Mouse (Mus musculus) erythroblast, embryonic 14.5 days (primary cell): Measurements from ENCODE around the gene Myo18a. TPM values are rescaled to one million over a fixed set of nuclear protein-coding genes. Genes with fewer than 3 reads are reported as not detected.

ENCODE experiments used
- H3K27me3 ChIP-seq: 2 replicates; pipeline ENCODE4 v1.6.1; 2012; ENCODE audit warnings: inconsistent platforms; ENCODE audit not compliant: control insufficient read depth
- H3K36me3 ChIP-seq: 2 replicates; pipeline ENCODE4 v1.6.1; 2012; ENCODE audit warnings: mild to moderate bottlenecking, inconsistent platforms; ENCODE audit not compliant: control insufficient read depth
- H3K4me1 ChIP-seq: 2 replicates; pipeline ENCODE4 v1.6.1; 2012; ENCODE audit warnings: inconsistent platforms; ENCODE audit not compliant: control insufficient read depth
- H3K4me3 ChIP-seq: replicated peaks from 2 replicates; pipeline ENCODE3; 2012; ENCODE audit warnings: moderate library complexity, mild to moderate bottlenecking, inconsistent platforms
- H3K9me3 ChIP-seq: 2 replicates; pipeline ENCODE4 v1.6.1; 2012; ENCODE audit warnings: low read length, inconsistent platforms, mixed read lengths; ENCODE audit not compliant: control insufficient read depth
- GATA1 ChIP-seq: IDR thresholded peaks from 2 replicates; pipeline ENCODE4 v1.6.1; 2012; ENCODE audit warnings: low read length, inconsistent platforms, mixed read lengths
- TAL1 ChIP-seq: IDR thresholded peaks from 3 replicates; pipeline ENCODE4 v1.6.1; 2012; ENCODE audit warnings: low read length, inconsistent platforms, mixed read lengths
- polyA plus RNA-seq: library from polyadenylated mRNA; stranded (reverse); fragments of >175 nt; gene quantifications from 2 replicates; pipeline ENCODE4 v1.2.3, GENCODE M21; 2012

Myo18a gene
- polyA plus RNA-seq, 1 experiment: 5.1 TPM

DNA sequence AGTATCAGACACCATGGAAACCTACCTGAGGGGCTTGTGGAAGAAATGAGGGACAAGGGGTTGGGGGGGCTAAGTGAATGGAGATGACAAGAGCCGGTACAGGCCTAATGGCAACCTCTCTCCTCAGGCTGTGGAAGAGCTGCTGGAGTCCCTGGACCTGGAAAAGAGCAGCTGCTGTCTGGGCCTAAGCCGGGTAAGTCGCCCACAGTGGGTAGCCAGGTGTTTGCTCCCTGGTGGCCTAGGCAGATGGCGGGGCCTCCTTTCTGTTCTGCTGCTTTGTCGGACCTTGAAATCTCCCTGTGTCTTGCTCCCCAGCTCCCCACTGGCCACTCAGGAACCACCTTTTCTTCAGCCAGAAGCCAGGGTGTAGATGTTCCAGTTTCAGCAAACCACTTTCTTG is 73.2 kb downstream of the Myo18a start:
- H3K4me3 ChIP-seq: no peak overlapping the region
- H3K4me1 ChIP-seq: no peaks in the 10 kb centered on the region
- TF ChIP-seq GATA1 (no peak), TAL1 (no peak)
- peaks cover 94% of the 10 kb centered on the region for H3K36me3 ChIP-seq
- no peaks in the 10 kb centered on the region for H3K9me3 ChIP-seq
- no peaks in the 10 kb centered on the region for H3K27me3 ChIP-seq

DNA sequence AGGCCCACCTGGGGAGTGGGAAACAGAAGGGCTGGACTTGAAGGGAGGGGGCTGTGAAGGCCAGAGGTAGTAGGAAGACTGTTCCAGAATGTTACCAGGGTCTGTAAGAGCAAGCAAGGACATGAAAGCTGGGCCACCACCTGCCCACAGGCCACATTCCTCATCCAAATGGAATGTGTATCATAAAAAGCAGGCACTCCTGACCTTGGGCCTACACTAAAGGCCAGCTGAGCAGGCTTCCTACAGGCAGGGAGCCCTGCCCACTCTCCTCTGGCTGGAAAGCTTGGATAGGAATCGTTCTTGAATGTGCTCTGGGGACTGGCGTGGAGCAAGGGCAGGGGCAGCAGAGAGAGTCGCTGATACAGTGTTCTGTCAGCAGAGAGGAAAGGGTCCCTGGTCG is 73.7 kb downstream of the Myo18a start:
- TF ChIP-seq GATA1 (no peak), TAL1 (no peak)
- no peaks in the 10 kb centered on the region for H3K9me3 ChIP-seq
- H3K27me3 ChIP-seq: no peaks in the 10 kb centered on the region
- peaks cover 94% of the 10 kb centered on the region for H3K36me3 ChIP-seq
- H3K4me1 ChIP-seq: no peaks in the 10 kb centered on the region
- no peak overlapping the region for H3K4me3 ChIP-seq

GRCm38 (mm10) chr11:77837856-77838255 is 74.8 kb downstream of the Myo18a start:
- no peaks in the 10 kb centered on the region for H3K4me1 ChIP-seq
- no peaks in the 10 kb centered on the region for H3K9me3 ChIP-seq
- no peaks in the 10 kb centered on the region for H3K27me3 ChIP-seq
- H3K36me3 ChIP-seq: peaks cover 94% of the 10 kb centered on the region
- H3K4me3 ChIP-seq: no peak overlapping the region
- TF ChIP-seq GATA1: no peak
- no peak for TF ChIP-seq TAL1

DNA sequence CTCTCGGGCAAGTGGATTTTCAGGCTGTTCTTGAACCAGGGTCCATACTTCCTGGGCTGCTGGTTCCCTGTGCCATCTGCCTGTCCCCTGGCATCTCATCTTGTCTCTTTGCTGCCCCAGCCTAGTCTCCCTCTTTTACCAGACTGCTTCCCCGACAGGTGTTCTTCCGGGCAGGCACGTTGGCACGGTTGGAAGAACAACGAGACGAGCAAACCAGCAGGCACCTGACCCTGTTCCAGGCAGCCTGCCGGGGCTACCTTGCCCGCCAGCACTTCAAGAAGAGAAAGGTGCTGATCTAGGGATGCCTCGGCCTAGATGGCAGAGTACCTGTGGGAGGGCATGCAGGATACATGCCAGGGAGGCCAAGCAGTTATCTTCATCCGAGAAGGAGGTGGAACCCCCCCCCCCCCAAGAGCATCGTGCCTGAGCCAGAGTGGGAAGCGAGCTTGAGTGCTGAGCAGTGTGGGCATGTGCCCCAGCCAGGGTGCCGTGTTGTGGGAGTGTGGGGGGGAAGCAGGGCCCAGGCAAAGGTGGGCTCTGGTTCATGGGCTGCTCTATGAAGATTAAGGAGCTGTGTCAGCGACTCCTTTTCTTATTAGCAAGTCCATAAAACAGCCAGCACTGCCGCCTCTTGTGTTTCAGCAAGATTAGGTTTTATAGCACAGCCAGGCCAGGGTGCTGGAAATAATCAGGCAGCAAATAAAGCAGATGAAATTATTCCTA is 77.6 kb downstream of the Myo18a start:
- no peak for TF ChIP-seq GATA1
- no peak for TF ChIP-seq TAL1
- Histone ChIP-seq H3K4me3 (no peak overlapping the region), H3K4me1 (no peaks in the 10 kb centered on the region), H3K36me3 (peaks cover 99% of the 10 kb centered on the region), H3K27me3 (no peaks in the 10 kb centered on the region), H3K9me3 (no peaks in the 10 kb centered on the region)

DNA sequence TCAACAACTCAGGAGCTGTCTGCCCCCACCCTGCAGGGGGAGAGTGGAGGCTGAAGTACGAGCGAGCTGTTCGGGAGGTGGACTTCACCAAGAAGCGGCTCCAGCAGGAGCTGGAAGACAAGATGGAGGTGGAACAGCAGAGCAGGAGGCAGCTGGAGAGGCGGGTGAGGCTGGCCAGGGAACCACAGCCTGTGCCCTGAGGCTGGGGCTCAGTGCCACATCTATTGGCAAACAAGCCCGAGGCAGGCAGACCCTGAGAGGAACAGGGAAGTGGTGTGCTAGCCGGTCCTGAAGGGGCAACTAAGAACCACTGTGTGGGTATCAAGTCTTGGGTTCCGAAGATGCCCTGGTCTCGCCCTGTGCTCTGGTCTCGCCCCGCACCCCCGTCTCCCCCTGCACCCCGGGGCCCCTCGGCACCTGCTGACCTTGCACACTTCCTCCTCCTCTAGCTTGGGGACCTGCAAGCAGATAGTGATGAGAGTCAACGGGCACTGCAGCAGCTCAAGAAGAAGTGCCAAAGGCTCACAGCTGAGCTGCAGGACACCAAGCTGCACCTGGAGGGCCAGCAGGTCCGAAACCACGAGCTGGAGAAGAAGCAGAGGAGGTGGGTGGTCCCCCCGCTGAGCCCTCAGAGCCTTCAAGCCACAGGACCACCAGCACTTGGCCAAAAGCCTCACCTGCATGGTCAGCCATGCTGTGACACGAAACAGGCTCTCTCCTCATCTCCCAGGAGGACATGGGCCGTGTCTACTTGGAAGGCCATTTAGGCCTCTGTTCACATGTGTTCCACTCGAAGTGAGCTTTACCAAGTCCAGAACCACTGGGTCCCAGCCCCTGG is 80.2 kb downstream of the Myo18a start:
- TF ChIP-seq GATA1 (no peak), TAL1 (no peak)
- H3K4me3 ChIP-seq: no peak overlapping the region
- H3K4me1 ChIP-seq: no peaks in the 10 kb centered on the region
- no peaks in the 10 kb centered on the region for H3K27me3 ChIP-seq
- H3K36me3 ChIP-seq: peaks cover 99% of the 10 kb centered on the region
- no peaks in the 10 kb centered on the region for H3K9me3 ChIP-seq

GRCm38 (mm10) chr11:77843906-77844200 is 80.8 kb downstream of the Myo18a start:
- H3K36me3 ChIP-seq: peaks cover 98% of the 10 kb centered on the region
- TF ChIP-seq GATA1 (no peak), TAL1 (no peak)
- no peak overlapping the region for H3K4me3 ChIP-seq
- no peaks in the 10 kb centered on the region for H3K9me3 ChIP-seq
- no peaks in the 10 kb centered on the region for H3K27me3 ChIP-seq
- H3K4me1 ChIP-seq: no peaks in the 10 kb centered on the region

- no peak overlapping the region for H3K4me3 ChIP-seq
- no peaks in the 10 kb centered on the region for H3K27me3 ChIP-seq
- no peaks in the 10 kb centered on the region for H3K9me3 ChIP-seq
- H3K4me1 ChIP-seq: no peaks in the 10 kb centered on the region
- TF ChIP-seq GATA1 (no peak), TAL1 (no peak)
- H3K36me3 ChIP-seq: peaks cover 97% of the 10 kb centered on the region
These were observed 84.6 kb downstream of the Myo18a start for GRCm38 (mm10) chr11:77847599-77848128.

- Histone ChIP-seq H3K36me3 (peaks cover 96% of the 10 kb centered on the region), H3K4me1 (peaks cover under 1% of the 10 kb centered on the region; the same call in 1 of the 2 replicates), H3K27me3 (no peaks in the 10 kb centered on the region), H3K4me3 (no peak overlapping the region), H3K9me3 (no peaks in the 10 kb centered on the region)
- TF ChIP-seq TAL1: no peak
- TF ChIP-seq GATA1: no peak
These were observed 85.1 kb downstream of the Myo18a start for GRCm38 (mm10) chr11:77848131-77848530.

DNA sequence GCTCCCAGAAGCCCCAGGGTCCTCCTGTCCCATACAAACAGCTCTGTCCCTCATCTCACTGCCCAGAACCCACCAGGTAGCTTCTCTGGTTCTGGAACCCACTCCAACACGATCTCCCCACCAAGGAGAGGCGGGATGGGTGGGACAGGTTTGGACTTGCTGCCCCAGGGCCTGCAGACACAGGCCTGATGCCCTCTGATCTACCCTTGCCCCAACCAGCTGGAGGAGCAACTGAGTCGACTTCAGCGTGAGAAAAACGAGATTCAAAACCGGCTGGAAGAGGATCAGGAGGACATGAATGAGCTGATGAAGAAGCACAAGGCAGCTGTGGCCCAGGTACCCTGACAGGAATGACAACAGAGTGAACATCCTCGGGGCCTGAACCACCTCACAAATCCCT is 86.1 kb downstream of the Myo18a start:
- Histone ChIP-seq H3K36me3 (peaks cover 96% of the 10 kb centered on the region), H3K4me3 (no peak overlapping the region), H3K9me3 (no peaks in the 10 kb centered on the region), H3K4me1 (peaks cover 2% of the 10 kb centered on the region; the same call in 1 of the 2 replicates), H3K27me3 (no peaks in the 10 kb centered on the region)
- TF ChIP-seq TAL1 (no peak), GATA1 (no peak)
